Mouse (Mus musculus) heart, postnatal 10 days (tissue): ENCODE data around the gene Tppp. TPM values are rescaled to one million over a fixed set of nuclear protein-coding genes. Genes with fewer than 3 reads are reported as not detected.
A peak's percentile ranks its signal among the peaks of the same experiment; 100 is the strongest.
"Not testable (repeated sequence)": the region's sequence is repeated elsewhere in the genome, so short reads cannot be mapped to it uniquely, and the experiment has no call there.

Experiments used
- DNase-seq, 2 experiments: peaks; one replicate each; pipeline ENCODE4 v3.0.0; 2021
- intact Hi-C: fragments of 180-260 bp; cut with DNase I; formaldehyde crosslinking; loops from one replicate; pipeline ENCODE4 v1.15.1; 2025
- total RNA-seq, 2 experiments: library from RNA; stranded (reverse); gene quantifications; 2 replicates each; pipeline ENCODE4 v1.2.3; 2021

The Tppp gene
- 10 to 100 TPM; 15.9 to 17.2 TPM for total RNA-seq

- peak; percentile 94 to 97 for DNase-seq
- intact Hi-C loops, result loop anchor here (1.0 kb wide), 1 partner anchor 17 kb away; no protein-coding TSS in a partner anchor
Measured at GRCm38 (mm10) chr13:74008948-74009718, at the start of gene Tppp. Gene Tppp, plus strand, starts transcription at chr13:74009407.

- no peak for DNase-seq
- intact Hi-C loops, result no loop called here
Measured at GRCm38 (mm10) chr13:73960117-73960652, 49.0 kb upstream of the Tppp start.

- intact Hi-C loops, result no loop called here
- no peak for DNase-seq
Measured at GRCm38 (mm10) chr13:73961177-73961576, 48.0 kb upstream of the Tppp start.

- no peak for DNase-seq
- intact Hi-C loops, result no loop called here
Measured at GRCm38 (mm10) chr13:73963551-73963950, 45.7 kb upstream of the Tppp start, which contains the start of gene Zdhhc11. Gene Zdhhc11, plus strand, starts transcription at chr13:73963851.

GRCm38 (mm10) chr13:73970545-73971448, 38.4 kb upstream of the Tppp start:
- intact Hi-C loops, result loop anchor here (1.0 to 5.0 kb wide), 5 partner anchors 42 to 331 kb away; partner anchors contain the start of gene Exoc3
- peak; percentile 95 to 96 for DNase-seq

DNA sequence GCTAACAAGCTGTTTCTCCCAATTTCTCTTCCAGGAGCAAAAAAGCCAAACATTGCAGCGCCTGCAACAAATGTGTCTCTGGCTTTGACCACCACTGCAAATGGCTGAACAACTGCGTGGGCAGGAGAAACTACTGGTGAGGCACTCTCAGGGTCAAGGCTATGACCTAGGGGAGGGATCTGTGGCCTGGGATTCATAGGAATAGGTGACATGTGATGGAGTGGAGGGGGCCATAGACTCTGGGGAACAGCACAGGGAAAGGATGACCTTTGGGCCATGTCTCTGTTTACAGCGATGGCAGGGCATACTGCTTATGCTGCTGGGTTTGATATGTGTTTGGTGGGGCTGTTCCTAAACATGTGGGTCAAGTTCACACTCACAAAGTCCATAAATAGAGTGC, 34.7 kb upstream of the Tppp start:
- intact Hi-C loops, result loop anchor here (5.0 kb wide), 1 partner anchor 38 kb away; no protein-coding TSS in a partner anchor
- DNase-seq, result no peak

- intact Hi-C loops, result no loop called here
- DNase-seq, result no peak
Measured at GRCm38 (mm10) chr13:73976935-73977334, 32.3 kb upstream of the Tppp start.

DNA sequence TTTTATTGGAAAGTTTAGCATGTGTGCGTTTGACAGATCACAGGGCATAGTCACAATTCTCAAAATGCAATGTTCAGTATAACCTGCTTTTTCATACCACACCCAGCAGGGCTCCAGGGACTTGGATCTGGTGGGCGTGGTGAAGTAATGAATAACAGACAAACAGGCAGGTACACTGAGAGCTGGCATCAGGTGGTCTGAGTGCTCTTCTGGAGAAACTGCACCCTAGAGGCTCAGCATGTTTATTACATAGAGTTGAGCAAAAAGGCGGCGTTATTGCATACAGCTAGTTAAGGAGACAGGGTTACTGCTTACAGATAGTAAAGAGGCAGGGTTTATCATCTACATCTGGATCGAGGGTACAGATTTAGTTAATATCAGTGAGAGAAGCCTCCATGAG, 18.9 kb upstream of the Tppp start:
- no peak for DNase-seq
- intact Hi-C loops, result no loop called here

- no peak for DNase-seq
- intact Hi-C loops, result no loop called here
Measured at GRCm38 (mm10) chr13:73990761-73991160, 18.4 kb upstream of the Tppp start.

DNA sequence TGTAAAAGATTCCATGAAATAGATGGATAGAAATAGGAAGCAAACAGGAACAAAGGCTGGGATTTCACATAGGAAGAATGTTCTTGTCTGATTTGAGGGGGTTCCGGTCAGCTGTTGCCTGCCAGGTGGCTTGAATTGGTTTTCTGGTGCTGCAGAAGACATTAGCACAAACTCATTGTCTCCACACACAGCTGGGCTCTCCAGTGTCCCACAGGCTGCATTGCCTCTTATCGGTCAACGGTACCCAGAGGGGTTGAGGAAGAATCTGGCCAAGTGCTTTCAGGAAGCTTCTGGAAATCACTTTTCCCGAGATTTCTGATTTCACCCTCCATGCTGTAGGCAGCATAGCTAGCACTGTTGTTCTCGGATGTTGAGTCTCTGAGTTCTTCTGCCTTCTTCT, 17.9 kb upstream of the Tppp start:
- DNase-seq, result peak; percentile 41 to 42
- intact Hi-C loops, result no loop called here

GRCm38 (mm10) chr13:73996456-73996855, 12.8 kb upstream of the Tppp start:
- intact Hi-C loops, result no loop called here
- no peak for DNase-seq

- intact Hi-C loops, result no loop called here
- DNase-seq, result no peak
Measured at GRCm38 (mm10) chr13:74000519-74000918, 8.7 kb upstream of the Tppp start.

DNA sequence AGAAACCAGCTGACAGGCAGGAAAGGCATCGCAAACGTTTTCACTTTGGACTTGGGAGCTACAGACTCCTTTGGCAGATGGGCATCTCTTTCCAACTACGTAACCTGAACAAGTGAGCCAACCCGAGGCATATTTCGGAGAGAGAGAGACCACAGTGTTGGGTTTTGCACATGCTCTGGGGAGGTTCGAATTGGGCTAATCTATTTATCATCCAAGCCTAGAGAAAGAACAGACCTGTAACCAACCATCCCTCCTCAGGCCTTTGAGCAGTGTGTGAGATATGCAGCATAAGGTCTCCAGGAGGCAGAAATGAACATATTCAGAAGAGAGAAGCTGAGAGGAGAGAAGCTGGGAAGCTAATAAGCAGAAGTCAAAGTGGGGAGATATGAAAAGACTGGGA, 8.2 kb upstream of the Tppp start:
- intact Hi-C loops, result no loop called here
- no peak for DNase-seq

- intact Hi-C loops, result no loop called here
- no peak for DNase-seq
Measured at GRCm38 (mm10) chr13:74001492-74001891, 7.7 kb upstream of the Tppp start.

DNA sequence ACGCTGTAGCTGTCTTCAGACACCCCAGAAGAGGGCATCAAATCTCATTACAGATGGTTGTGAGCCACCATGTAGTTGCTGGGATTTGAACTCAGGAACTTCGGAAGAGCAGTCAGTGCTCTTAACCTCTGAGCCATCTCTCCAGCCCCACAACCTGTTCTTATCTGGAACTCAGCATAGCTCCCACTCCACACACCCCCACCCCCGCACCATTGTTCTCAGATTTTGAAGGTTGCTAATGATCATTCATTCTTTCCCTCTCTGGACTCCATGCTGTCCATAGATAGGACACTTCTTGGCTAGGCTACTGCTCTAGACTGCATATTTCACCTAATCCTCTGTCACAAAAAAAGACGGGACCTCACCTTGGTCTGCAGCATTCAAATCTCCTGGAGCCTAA, 2.3 kb upstream of the Tppp start:
- DNase-seq, intact Hi-C loops: not testable (repeated sequence)

GRCm38 (mm10) chr13:74008216-74008615, 991 bp upstream of the Tppp start:
- DNase-seq, intact Hi-C loops: not testable (repeated sequence)

- peak; percentile 77 to 82 for DNase-seq
- intact Hi-C loops, result loop anchor here (1.0 to 5.0 kb wide), 2 partner anchors 16 to 38 kb away; no protein-coding TSS in a partner anchor
Measured at GRCm38 (mm10) chr13:74009791-74010614, 796 bp downstream of the Tppp start.

DNA sequence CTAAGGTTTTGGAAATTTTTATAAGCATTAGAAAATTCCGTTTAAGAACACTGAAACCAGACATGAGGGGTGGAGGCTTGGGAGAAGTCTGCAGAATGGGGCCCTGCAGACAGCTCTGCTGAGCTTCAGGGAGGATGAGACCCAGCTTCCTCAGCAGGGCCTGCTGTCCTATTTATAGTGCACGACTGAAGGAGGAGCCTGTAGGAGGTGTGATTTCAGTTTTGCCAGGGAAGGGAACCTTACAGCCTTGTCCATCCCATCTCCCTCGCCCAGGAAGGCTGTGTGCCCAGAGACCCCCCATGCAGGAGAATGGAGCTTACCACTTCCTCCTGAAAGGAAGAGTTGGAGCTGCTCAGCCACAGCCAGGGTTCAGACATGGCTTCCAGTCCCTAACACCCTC, 1.5 kb downstream of the Tppp start:
- intact Hi-C loops, result loop anchor here (5.0 kb wide), 1 partner anchor 38 kb away; no protein-coding TSS in a partner anchor
- no peak for DNase-seq

DNA sequence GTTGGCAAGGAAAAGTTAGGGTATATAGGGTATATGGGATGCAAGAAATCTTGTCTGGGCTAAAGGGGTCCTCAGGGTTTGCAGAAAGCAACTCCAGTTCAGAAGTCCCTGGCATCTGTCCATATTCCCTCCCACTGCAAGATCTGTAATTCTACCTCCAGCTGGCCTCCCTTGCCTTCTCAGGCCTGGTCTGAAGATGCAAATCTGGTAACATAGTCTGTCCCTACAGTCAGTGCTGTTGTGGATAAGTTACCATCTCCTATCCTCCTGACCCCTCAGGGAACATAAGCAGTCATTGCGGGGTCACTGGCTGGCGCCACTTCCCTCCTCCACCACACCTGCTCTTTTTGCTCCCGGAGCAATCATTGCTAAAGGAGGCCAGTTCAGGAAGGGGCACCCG, 6.7 kb downstream of the Tppp start:
- intact Hi-C loops, result no loop called here
- DNase-seq, result no peak

- intact Hi-C loops, result no loop called here
- DNase-seq, result no peak
Measured at GRCm38 (mm10) chr13:74017426-74017825, 8.2 kb downstream of the Tppp start.
